Mouse (Mus musculus): ENCODE results near the gene Serpinb6b. TPM values are rescaled to one million over a fixed set of nuclear protein-coding genes. Genes with fewer than 3 reads are reported as not detected.

The Serpinb6b gene
- polyA plus RNA-seq, 1 experiment = 15.9 TPM

- H3K27me3 ChIP-seq (ENCODE audit: control insufficient read depth, insufficient read depth, low read length) = no peaks in the 10 kb centered on the region
- no peak within 1 kb of the TSS for H3K27ac ChIP-seq (ENCODE audit: control insufficient read depth, insufficient read depth, low read length)
- WGBS = 90% methylated on average over 2 of the region's 2 CpGs
- H3K36me3 ChIP-seq (ENCODE audit: control insufficient read depth, insufficient read depth, low read length) = no peaks in the 10 kb centered on the region
- no peak for TF ChIP-seq POLR2A (IDR thresholded peaks at IDR 0.05; ENCODE audit: control insufficient read depth, extremely low read depth, insufficient read depth, low read length, poor library complexity)
- TF ChIP-seq CTCF (IDR thresholded peaks at IDR 0.05; ENCODE audit: borderline replicate concordance, control insufficient read depth, extremely low read depth, insufficient read depth, low read length, poor library complexity) = no peak
- H3K4me3 ChIP-seq (ENCODE audit: control insufficient read depth, insufficient read depth, low read length) = no peak within 1 kb of the TSS
- H3K4me1 ChIP-seq (replicated peaks; ENCODE audit: control insufficient read depth, insufficient read depth, low read length) = no peaks in the 10 kb centered on the region
- DNase-seq = no peak
Measured at GRCm38 (mm10) chr13:33027244-33027643, 62.2 kb downstream of the Serpinb6b start, which contains the start of gene Serpinb9b. Serpinb9b (plus strand) TSS chr13:33027416.

GRCm38 (mm10) chr13:33028146-33028545 lies 63.1 kb downstream of the Serpinb6b start:
- no peaks in the 10 kb centered on the region for H3K4me1 ChIP-seq (replicated peaks; ENCODE audit: control insufficient read depth, insufficient read depth, low read length)
- no peaks in the 10 kb centered on the region for H3K27me3 ChIP-seq (ENCODE audit: control insufficient read depth, insufficient read depth, low read length)
- H3K4me3 ChIP-seq (ENCODE audit: control insufficient read depth, insufficient read depth, low read length) = no peak overlapping the region
- WGBS = 73% methylated on average over 2 of the region's 2 CpGs
- TF ChIP-seq CTCF (IDR thresholded peaks at IDR 0.05; ENCODE audit: borderline replicate concordance, control insufficient read depth, extremely low read depth, insufficient read depth, low read length, poor library complexity) (no peak), POLR2A (IDR thresholded peaks at IDR 0.05; ENCODE audit: control insufficient read depth, extremely low read depth, insufficient read depth, low read length, poor library complexity) (no peak)
- no peak for DNase-seq
- no peak overlapping the region for H3K27ac ChIP-seq (ENCODE audit: control insufficient read depth, insufficient read depth, low read length)
- no peaks in the 10 kb centered on the region for H3K36me3 ChIP-seq (ENCODE audit: control insufficient read depth, insufficient read depth, low read length)

GRCm38 (mm10) chr13:33028550-33028949 lies 63.5 kb downstream of the Serpinb6b start:
- Histone ChIP-seq H3K27ac (ENCODE audit: control insufficient read depth, insufficient read depth, low read length) (no peak overlapping the region), H3K36me3 (ENCODE audit: control insufficient read depth, insufficient read depth, low read length) (no peaks in the 10 kb centered on the region), H3K4me3 (ENCODE audit: control insufficient read depth, insufficient read depth, low read length) (no peak overlapping the region), H3K4me1 (replicated peaks; ENCODE audit: control insufficient read depth, insufficient read depth, low read length) (no peaks in the 10 kb centered on the region), H3K27me3 (ENCODE audit: control insufficient read depth, insufficient read depth, low read length) (no peaks in the 10 kb centered on the region)
- TF ChIP-seq CTCF (IDR thresholded peaks at IDR 0.05; ENCODE audit: borderline replicate concordance, control insufficient read depth, extremely low read depth, insufficient read depth, low read length, poor library complexity) = no peak
- TF ChIP-seq POLR2A (IDR thresholded peaks at IDR 0.05; ENCODE audit: control insufficient read depth, extremely low read depth, insufficient read depth, low read length, poor library complexity) = no peak
- 83% methylated on average over 2 of the region's 2 CpGs for WGBS
- no peak for DNase-seq

Other genes starting within 250 kb of the Serpinb6b start
- 0.68 and 2.2 TPM in 2 replicates for gene Mylk4, start 181.3 kb upstream of the Serpinb6b start, polyA plus RNA-seq (2012; rRNA removed)
- gene Wrnip1, start 163.2 kb upstream of the Serpinb6b start, polyA plus RNA-seq (2012; rRNA removed) = 61.7 and 62.1 TPM in 2 replicates
- not detected in 2 replicates for gene D930007J09Rik, start 162.4 kb upstream of the Serpinb6b start, polyA plus RNA-seq (2012; rRNA removed)
- 11.6 and 14.0 TPM in 2 replicates for gene Serpinb1a, start 114.0 kb upstream of the Serpinb6b start, polyA plus RNA-seq (2012; rRNA removed)
- gene Serpinb1c, start 67.0 kb upstream of the Serpinb6b start, polyA plus RNA-seq (2012; rRNA removed) = not detected in 2 replicates
- 8.6 and 11.4 TPM in 2 replicates for gene Serpinb9, start 38.0 kb downstream of the Serpinb6b start, polyA plus RNA-seq (2012; rRNA removed)
- 0.32 and 0.34 TPM in 2 replicates for gene Serpinb9b, start 62.2 kb downstream of the Serpinb6b start, polyA plus RNA-seq (2012; rRNA removed)
- gene Serpinb1b, start 113.4 kb downstream of the Serpinb6b start, polyA plus RNA-seq (2012; rRNA removed) = 0.09 and 0.22 TPM in 2 replicates
- not detected in 2 replicates for gene Serpinb9c, start 194.5 kb downstream of the Serpinb6b start, polyA plus RNA-seq (2012; rRNA removed)
- gene Serpinb9d, start 227.8 kb downstream of the Serpinb6b start, polyA plus RNA-seq (2012; rRNA removed) = not detected in 2 replicates

Measured in thymus, adult 2 months (tissue).